Mouse (Mus musculus): ENCODE measurements around the gene Dnajc30. TPM values are rescaled to one million over a fixed set of nuclear protein-coding genes. Genes with fewer than 3 reads are reported as not detected.
"Not testable (repeated sequence)": the region's sequence is repeated elsewhere in the genome, so short reads cannot be mapped to it uniquely, and the experiment has no call there.

The Dnajc30 gene
- 10 to 100 TPM; 40.1 to 43.4 TPM for total RNA-seq (2021)
- long read RNA-seq, transcript Dnajc30-201 (1 exons, 1,661 nt) = major isoform, 32 of 32 reads
- long read RNA-seq, partial matches to known transcripts = 0 of 32 reads
- long read RNA-seq, other reads (novel, unspliced or antisense) = 0 of 32 reads

DNA sequence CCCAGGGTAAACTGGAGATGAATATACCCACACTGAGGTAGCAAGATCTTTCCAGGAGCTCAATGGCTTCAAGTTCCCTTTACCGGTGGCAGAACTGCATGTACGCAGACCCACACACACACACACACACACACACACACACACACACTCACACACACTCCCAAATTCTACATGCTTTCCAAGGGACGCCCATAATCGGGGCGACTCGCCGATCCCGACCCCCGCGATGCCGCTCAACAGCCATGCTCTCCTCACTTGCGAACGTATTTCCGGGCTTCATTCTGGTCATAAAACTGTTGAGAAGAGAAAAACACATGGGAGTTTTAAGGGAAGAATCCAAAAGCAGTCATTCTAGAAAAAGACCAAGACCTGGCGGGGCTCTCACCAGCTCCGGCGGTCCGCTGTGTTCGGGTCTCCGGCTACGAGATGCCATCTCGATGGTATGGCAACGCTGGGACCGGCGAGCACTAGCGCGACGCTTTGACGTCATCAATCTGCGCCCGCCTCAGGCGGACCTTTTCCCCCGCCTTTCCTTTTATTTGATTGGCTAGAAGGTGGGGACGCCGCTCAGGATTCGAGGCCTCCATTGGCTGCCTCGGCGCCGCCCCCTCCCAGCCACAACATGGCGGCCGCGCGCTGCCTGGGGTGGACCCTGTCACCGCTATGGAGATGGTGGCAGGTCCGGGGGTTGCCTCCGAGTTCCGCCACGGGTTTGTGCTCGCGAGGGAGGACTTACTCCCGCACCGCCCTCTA lies at the start of gene Dnajc30:
Gene Dnajc30, plus strand, starts transcription at position 574 of the 753 bp plus-strand sequence.
- peak; percentile 95 to 99 for DNase-seq (ENCODE audit: low spot score in 2 of 2)

DNA sequence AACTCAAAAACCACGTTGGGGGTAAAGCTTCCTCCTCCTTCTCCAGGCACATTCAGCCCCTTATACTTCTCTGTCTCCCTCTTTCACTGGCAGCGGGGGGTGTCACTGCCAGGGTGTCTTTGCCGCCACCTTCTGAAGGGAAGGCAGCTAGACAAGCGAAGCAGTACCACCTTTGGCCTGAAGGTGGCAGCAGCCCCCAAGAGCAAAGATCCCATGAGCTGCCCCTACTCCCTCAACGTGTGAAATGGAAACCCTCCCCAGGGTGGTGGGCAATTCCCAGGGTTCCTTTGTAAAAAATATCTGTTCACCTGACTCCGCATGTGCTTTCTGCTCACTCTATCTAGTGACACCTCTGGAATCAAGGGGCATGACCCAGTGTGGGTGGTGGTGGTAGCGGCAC lies 48.5 kb upstream of the Dnajc30 start:
- DNase-seq (ENCODE audit: low spot score in 2 of 2) = peak; percentile 83 to 94

DNA sequence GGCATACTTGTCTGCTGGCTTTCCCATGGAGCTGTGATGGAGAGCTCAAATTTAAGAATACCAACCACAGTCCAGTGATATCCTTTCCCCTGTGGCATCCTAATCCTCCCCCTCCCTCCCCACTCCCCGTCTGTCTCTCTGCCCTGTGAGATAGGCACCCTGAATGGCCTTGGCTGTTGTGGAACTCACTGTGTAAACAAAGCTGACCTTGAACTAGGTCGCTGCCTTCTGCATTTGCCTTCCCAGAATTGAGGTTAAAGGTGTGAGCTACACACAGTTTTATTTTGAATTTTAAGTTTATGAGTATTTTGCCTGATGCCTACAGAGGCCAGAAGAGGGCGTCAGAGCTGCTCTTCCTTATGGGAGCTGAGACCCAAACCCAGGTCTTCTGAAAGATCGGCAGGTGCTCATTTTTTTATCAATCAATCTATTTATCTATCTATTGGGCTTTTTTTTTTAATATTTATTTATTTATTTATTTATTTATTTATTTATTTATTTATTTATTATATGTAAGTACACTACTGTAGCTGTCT lies 47.7 kb upstream of the Dnajc30 start:
- no peak for DNase-seq (ENCODE audit: low spot score in 2 of 2)

GRCm38 (mm10) chr5:135021814-135022213 lies 42.2 kb upstream of the Dnajc30 start:
- DNase-seq (ENCODE audit: low spot score in 2 of 2) = no peak

DNA sequence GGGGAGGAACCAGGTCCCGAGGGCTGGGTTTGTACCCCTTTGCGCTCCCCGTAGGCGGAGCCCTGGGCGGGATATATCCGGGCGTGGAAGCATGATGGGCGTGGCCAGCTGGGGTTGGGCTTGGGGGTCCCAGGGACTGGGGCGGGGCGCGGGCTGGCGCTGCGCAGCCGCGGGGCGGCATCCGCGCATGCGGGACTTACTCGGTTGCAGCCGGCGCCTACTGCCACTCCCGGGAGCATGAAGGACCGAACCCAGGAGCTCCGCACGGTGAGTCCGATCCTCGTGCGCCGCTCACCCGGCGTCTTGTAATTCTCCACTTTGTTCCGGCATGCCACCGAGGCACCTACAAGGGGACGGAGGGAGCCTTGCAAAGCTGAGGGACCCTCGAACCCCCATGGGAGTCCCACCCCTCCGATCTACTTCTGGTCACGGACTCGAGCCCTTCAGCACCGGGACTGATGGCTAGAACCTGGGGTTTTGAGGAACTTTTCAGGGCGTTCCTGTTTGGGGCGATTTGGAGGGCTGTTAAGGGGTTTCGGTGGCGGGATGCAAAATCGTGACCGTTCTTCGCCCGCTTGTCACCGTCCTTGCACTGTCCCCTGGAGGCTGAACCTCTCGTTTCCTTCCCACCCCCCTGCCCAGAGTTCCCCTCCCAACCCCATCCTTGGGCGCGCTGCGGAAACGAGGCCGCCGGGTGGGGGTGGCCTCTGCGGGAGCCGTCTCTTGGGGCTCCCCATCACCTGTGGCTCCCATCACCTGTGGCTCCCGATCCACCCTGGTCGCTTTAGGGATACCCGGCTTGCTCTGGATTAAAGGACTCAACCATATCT lies 40.4 kb upstream of the Dnajc30 start, which contains the start of gene Stx1a:
Gene Stx1a, plus strand, starts transcription at position 139 of the 830 bp plus-strand sequence.
- peak; percentile 85 to 89 for DNase-seq (ENCODE audit: low spot score in 2 of 2)

- DNase-seq (ENCODE audit: low spot score in 2 of 2) = no peak
These were observed 39.3 kb upstream of the Dnajc30 start for GRCm38 (mm10) chr5:135024665-135025224.

- no peak for DNase-seq (ENCODE audit: low spot score in 2 of 2)
These were observed 38.1 kb upstream of the Dnajc30 start for GRCm38 (mm10) chr5:135025899-135026298.

- peak; percentile 54 to 75 for DNase-seq (ENCODE audit: low spot score in 2 of 2)
These were observed 34.8 kb upstream of the Dnajc30 start for GRCm38 (mm10) chr5:135029007-135029854.

DNA sequence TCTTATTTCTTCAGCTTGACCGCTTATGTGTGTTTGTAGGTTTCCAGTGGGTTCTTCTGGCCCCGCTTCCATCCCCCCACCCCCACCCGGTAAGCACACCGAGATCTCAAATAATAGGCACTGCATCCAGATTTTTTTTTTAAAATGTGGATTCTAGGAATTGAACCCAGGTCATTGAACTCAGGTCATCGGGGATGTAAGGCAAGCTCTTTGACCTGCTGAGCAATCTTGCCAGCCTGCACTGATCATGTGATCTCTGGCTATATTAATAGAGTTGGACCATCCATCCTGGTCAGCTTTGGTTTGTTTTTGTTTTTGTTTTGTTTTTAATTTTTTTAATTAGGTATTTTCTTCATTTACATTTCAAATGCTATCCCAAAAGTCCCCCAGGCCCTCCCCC lies 31.4 kb upstream of the Dnajc30 start:
- no peak for DNase-seq (ENCODE audit: low spot score in 2 of 2)

GRCm38 (mm10) chr5:135034593-135034992 lies 29.4 kb upstream of the Dnajc30 start:
- DNase-seq (ENCODE audit: low spot score in 2 of 2) = no peak

GRCm38 (mm10) chr5:135035608-135036359 lies 28.2 kb upstream of the Dnajc30 start:
- no peak for DNase-seq (ENCODE audit: low spot score in 2 of 2)

- no peak for DNase-seq (ENCODE audit: low spot score in 2 of 2)
These were observed 26.1 kb upstream of the Dnajc30 start for GRCm38 (mm10) chr5:135037946-135038345.

GRCm38 (mm10) chr5:135039541-135039940 lies 24.5 kb upstream of the Dnajc30 start:
- no peak for DNase-seq (ENCODE audit: low spot score in 2 of 2)

DNA sequence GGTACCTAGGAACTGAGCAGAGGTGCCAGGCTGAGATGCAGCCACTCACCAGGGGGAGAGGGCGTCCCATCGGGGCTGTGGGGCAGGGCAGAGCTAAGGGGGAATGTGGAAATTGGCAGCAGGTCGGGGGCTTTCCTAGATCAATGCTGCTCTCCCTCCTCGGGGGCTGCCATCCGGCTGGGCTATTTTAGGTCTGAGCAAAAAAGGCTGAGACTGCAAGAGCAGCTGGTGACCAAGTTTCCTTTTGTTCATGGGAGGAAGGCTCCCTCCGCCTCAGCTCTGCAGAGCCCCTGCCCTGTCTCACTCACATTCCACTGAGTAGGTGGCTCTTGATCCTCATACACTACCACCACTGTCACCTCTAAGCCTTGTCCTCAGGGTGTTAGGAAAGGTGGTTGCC lies 23.9 kb upstream of the Dnajc30 start:
- no peak for DNase-seq (ENCODE audit: low spot score in 2 of 2)

DNA sequence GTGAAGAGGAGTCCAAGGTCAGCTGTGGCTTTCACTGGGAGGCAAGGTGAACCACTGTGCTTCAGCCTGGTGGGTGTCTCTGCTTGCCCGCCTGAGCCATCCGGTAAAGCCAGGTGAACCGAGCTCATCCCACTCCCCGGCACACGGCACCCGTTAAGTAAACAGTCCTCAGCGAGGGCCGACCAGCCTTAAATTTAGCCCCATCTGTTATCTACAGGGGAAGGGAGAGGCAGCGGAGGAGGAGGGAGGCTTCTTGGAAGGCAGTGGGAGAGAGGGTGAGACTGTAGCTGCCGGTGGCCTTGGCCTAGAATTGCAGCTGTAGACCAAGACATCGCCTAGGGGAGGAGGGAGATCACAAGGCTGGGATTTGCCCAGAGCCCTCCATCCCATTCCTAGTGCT lies 23.2 kb upstream of the Dnajc30 start:
- no peak for DNase-seq (ENCODE audit: low spot score in 2 of 2)

- no peak for DNase-seq (ENCODE audit: low spot score in 2 of 2)
These were observed 21.8 kb upstream of the Dnajc30 start for GRCm38 (mm10) chr5:135042105-135042788.

DNA sequence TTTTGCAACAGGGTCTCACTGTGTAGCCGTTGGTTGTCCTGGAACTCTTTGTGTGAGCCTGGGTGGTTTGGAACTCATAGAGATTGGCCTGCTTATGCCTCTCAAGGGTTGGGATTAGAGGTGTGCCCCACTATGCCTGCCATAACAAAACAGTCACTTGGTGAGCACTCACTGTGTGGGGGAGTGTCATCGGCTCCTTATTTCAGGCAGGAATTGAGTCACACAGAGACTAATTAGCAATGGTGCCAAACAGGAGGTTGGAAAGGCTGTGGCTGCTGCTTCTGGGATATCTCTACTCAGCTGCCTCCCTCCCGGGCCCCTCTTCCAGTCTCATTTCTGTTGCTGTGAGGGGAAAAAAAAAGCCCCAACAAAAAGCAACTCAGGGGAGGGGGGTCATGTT lies 19.4 kb upstream of the Dnajc30 start:
- DNase-seq (ENCODE audit: low spot score in 2 of 2) = no peak

DNA sequence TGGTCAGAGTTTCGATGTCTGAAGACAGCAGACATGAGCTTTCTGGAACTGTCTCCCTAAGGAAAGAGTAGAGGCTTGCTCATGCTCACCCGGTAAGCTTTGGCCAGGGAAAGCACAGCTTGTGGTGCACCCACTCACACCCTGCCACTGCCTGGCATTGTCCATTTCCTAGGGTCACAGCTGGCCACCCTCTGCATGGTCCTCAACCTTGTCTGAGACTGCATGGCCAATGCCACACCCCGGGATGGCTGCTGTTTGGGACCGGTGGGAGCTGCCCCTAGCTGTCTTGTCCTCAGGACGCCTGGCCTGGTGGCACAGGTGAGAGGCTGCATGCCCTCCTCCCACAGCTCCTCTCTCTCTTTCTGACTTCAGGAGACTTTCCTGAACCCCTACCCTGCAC lies 15.5 kb upstream of the Dnajc30 start:
- DNase-seq (ENCODE audit: low spot score in 2 of 2) = no peak

- not testable (repeated sequence) for DNase-seq (ENCODE audit: low spot score in 2 of 2)
These were observed 14.7 kb upstream of the Dnajc30 start for GRCm38 (mm10) chr5:135049268-135049667.

Data from layer of hippocampus, adult 18-20 months (tissue).